Mouse (Mus musculus): ENCODE measurements at regions not wholly inside any gene's neighbourhood (a gene's known extent, or its start where the extent isn't known, plus 50 kb on each side); places are given as distances from the start of the nearest gene placed in this dataset.

DNA sequence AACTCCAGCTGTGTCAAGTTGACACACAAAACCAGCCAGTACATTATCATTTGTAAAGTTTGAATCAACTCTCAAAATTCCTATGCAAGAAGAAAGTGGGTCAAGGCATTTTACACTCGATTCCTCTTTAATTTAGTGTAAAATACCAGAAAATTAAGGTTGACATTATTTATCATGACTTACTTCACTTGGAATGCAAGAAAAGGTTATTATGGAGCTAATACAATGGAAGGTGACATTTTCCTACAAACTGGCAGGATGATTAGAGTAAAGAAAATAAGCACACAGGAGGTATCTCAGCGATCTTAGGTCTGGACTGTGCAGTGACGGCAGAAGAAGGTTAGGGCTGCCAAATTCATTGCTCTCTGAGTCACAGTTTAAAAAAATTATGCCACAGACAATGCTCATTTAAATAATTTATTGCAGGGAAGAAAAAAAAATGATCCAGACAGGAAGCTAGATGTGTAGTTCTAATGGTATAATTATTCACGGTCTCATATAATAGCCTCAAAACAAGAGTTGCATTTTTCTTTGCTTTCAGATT lies 405.2 kb downstream of the Hace1 start:
- TF ChIP-seq CTCF (IDR thresholded peaks at IDR 0.05; ENCODE audit: control insufficient read depth, insufficient read depth, insufficient replicate concordance, low read depth, low read length) (no peak), POLR2A (IDR thresholded peaks at IDR 0.05; ENCODE audit: control insufficient read depth, low read depth, low read length) (no peak)
